Mouse (Mus musculus): Measurements from ENCODE around the gene Clstn1. TPM values are rescaled to one million over a fixed set of nuclear protein-coding genes. Genes with fewer than 3 reads are reported as not detected.

Clstn1 gene
- total RNA-seq, 2 experiments from 2014 or later: 24.0 to 38.2 TPM

GRCm38 (mm10) chr4:149587596-149588168 lies 1.4 kb downstream of the Clstn1 start:
- TF ChIP-seq CTCF (IDR thresholded peaks at IDR 0.05): no peak
- Histone ChIP-seq H3K27ac (peak overlapping the region; percentile 73), H3K4me3 (peak overlapping the region; percentile 89)
- no peak for DNase-seq
- intact Hi-C loops (cut with DNase I): no loop called here

GRCm38 (mm10) chr4:149590200-149590599 lies 3.9 kb downstream of the Clstn1 start:
- DNase-seq: no peak
- no peak overlapping the region for H3K4me3 ChIP-seq
- intact Hi-C loops (cut with DNase I): loop anchor here (5.0 kb wide), 1 partner anchor 43 kb away; no protein-coding TSS in a partner anchor
- no peak overlapping the region for H3K27ac ChIP-seq
- TF ChIP-seq CTCF (IDR thresholded peaks at IDR 0.05): peak; percentile 48

- TF ChIP-seq CTCF (IDR thresholded peaks at IDR 0.05): peak; percentile 45; the same call in 1 of the 2 replicates
- no peak for DNase-seq
- H3K27ac ChIP-seq: no peak overlapping the region
- H3K4me3 ChIP-seq: no peak overlapping the region
- intact Hi-C loops (cut with DNase I): loop anchor here (5.0 kb wide), 1 partner anchor 44 kb away; no protein-coding TSS in a partner anchor
These were observed 5.2 kb downstream of the Clstn1 start for GRCm38 (mm10) chr4:149591486-149591885.

GRCm38 (mm10) chr4:149594913-149595581 lies 8.8 kb downstream of the Clstn1 start:
- no peak for TF ChIP-seq CTCF (IDR thresholded peaks at IDR 0.05)
- Histone ChIP-seq H3K4me3 (no peak overlapping the region), H3K27ac (no peak overlapping the region)
- DNase-seq: no peak
- intact Hi-C loops (cut with DNase I): loop anchor here (5.0 kb wide), 1 partner anchor 48 kb away; no protein-coding TSS in a partner anchor

GRCm38 (mm10) chr4:149597641-149598208 lies 11.5 kb downstream of the Clstn1 start:
- intact Hi-C loops (cut with DNase I): no loop called here
- no peak for TF ChIP-seq CTCF (IDR thresholded peaks at IDR 0.05)
- Histone ChIP-seq H3K4me3 (no peak overlapping the region), H3K27ac (no peak overlapping the region)
- peak; percentile 49 for DNase-seq

GRCm38 (mm10) chr4:149599549-149599948 lies 13.3 kb downstream of the Clstn1 start:
- no peak for DNase-seq
- no peak overlapping the region for H3K4me3 ChIP-seq
- intact Hi-C loops (cut with DNase I): no loop called here
- no peak overlapping the region for H3K27ac ChIP-seq
- no peak for TF ChIP-seq CTCF (IDR thresholded peaks at IDR 0.05)

- intact Hi-C loops (cut with DNase I): no loop called here
- DNase-seq: no peak
- no peak overlapping the region for H3K27ac ChIP-seq
- TF ChIP-seq CTCF (IDR thresholded peaks at IDR 0.05): no peak
- no peak overlapping the region for H3K4me3 ChIP-seq
These were observed 13.9 kb downstream of the Clstn1 start for GRCm38 (mm10) chr4:149600130-149600529.

GRCm38 (mm10) chr4:149601484-149601883 lies 15.2 kb downstream of the Clstn1 start:
- TF ChIP-seq CTCF (IDR thresholded peaks at IDR 0.05): no peak
- Histone ChIP-seq H3K27ac (no peak overlapping the region), H3K4me3 (no peak overlapping the region)
- intact Hi-C loops (cut with DNase I): no loop called here
- no peak for DNase-seq

GRCm38 (mm10) chr4:149602236-149602635 lies 16.0 kb downstream of the Clstn1 start:
- no peak for DNase-seq
- no peak for TF ChIP-seq CTCF (IDR thresholded peaks at IDR 0.05)
- no peak overlapping the region for H3K27ac ChIP-seq
- H3K4me3 ChIP-seq: no peak overlapping the region
- intact Hi-C loops (cut with DNase I): no loop called here

- TF ChIP-seq CTCF (IDR thresholded peaks at IDR 0.05): no peak
- DNase-seq: no peak
- H3K4me3 ChIP-seq: no peak overlapping the region
- intact Hi-C loops (cut with DNase I): no loop called here
- no peak overlapping the region for H3K27ac ChIP-seq
These were observed 17.6 kb downstream of the Clstn1 start for GRCm38 (mm10) chr4:149603860-149604259.

- intact Hi-C loops (cut with DNase I): no loop called here
These were observed 18.2 kb downstream of the Clstn1 start for GRCm38 (mm10) chr4:149604518-149604917.

GRCm38 (mm10) chr4:149606056-149606455 lies 19.8 kb downstream of the Clstn1 start:
- DNase-seq: no peak
- no peak for TF ChIP-seq CTCF (IDR thresholded peaks at IDR 0.05)
- no peak overlapping the region for H3K4me3 ChIP-seq
- intact Hi-C loops (cut with DNase I): no loop called here
- H3K27ac ChIP-seq: no peak overlapping the region

More at GRCm38 (mm10) chr4:149604518-149604917, 18.2 kb downstream of the Clstn1 start:
- Histone ChIP-seq H3K4me3 (no peak overlapping the region), H3K27ac (no peak overlapping the region)
- no peak for DNase-seq
- TF ChIP-seq CTCF (IDR thresholded peaks at IDR 0.05): peak; percentile 47

- intact Hi-C loops (cut with DNase I): no loop called here
- H3K4me3 ChIP-seq: no peak overlapping the region
- TF ChIP-seq CTCF (IDR thresholded peaks at IDR 0.05): no peak
- no peak overlapping the region for H3K27ac ChIP-seq
- DNase-seq: no peak
These were observed 20.6 kb downstream of the Clstn1 start for GRCm38 (mm10) chr4:149606766-149607358.

Data from gastrocnemius, adult 2 months (tissue).